Mouse (Mus musculus): ENCODE results near the gene Qrich2. TPM values are rescaled to one million over a fixed set of nuclear protein-coding genes. Genes with fewer than 3 reads are reported as not detected.

Gene Qrich2
- polyA plus RNA-seq, 1 experiment, result not detected

DNA sequence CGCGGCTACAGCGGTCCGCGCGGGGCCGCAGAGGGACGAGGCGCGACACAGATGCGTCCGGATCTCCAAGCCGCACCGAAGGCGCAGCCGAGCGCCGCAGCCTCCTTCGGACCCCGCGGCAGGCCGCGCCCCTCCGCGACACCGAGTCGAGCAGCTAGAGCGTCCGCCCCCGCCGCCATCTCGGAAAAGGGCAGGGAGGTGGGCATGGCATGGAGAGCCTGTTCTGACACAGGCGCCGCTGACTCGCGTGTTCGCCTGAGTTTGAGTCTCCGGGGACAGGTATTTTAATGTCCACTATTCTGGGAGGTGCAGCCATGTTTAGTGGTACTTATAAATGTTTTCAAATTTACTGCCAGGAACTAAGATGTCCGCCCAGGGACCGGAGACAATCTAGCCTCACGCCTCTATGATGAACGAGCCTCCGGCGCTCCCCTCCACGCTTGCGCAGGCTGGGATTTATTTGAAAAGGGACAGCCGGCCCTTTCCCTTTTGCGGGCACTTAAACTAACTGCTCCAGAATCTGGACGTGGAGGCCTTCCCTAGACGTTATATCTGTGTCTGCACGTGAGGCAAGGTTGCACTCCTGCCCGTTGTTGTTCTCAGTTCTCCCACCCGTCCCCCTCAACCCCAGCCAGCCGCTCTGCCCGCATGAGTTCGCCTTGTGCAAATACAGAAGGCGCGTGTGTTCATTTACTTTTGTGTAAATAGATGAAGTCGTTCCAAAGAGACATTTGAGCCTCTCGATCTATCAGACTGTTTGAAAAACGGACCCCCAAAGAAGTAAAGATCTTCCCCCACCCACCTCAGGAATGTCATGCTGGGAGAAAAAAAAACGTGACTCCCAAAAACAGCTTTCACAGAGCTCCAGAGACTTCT lies 24.4 kb upstream of the Qrich2 start:
- Histone ChIP-seq H3K36me3 (replicated peaks; ENCODE audit: low read length) (peaks cover 25% of the 10 kb centered on the region), H3K27me3 (replicated peaks) (no peaks in the 10 kb centered on the region)
- TF ChIP-seq GATA1 (IDR thresholded peaks at IDR 0.05; ENCODE audit: borderline replicate concordance, low read length), result no peak
- TF ChIP-seq FLI1 (IDR thresholded peaks at IDR 0.05; ENCODE audit: low read length), result no peak

DNA sequence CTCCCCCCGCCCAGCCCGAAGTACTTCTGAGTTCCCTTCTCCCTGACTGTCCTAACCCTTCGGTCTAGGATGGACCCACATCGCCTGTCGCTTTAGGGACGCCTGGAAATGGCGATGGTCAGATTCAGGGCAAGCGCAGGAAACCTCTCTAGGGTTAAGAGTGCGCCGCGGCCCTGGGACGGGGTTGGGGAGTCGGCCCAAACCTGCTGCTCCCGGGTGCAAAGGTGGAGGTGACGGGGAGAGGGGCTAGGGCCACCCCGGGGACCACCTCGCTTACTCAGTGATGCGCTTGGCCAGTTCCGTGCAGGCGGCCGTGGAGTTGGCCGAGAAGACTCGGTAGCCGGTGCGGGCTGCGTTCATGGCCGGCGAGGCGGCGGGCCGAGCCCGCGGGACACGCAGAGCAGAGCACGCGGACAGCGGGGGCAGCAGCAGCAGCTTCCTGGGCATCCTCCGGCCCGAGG lies 23.8 kb upstream of the Qrich2 start:
- no peak for TF ChIP-seq FLI1 (IDR thresholded peaks at IDR 0.05; ENCODE audit: low read length)
- TF ChIP-seq GATA1 (IDR thresholded peaks at IDR 0.05; ENCODE audit: borderline replicate concordance, low read length), result no peak
- H3K36me3 ChIP-seq (replicated peaks; ENCODE audit: low read length), result peaks cover 31% of the 10 kb centered on the region
- H3K4me3 ChIP-seq (replicated peaks), result peak overlapping the region; percentile 98
- H3K4me1 ChIP-seq, result peaks cover 32% of the 10 kb centered on the region
- H3K9me3 ChIP-seq, result no peaks in the 10 kb centered on the region
- no peaks in the 10 kb centered on the region for H3K27me3 ChIP-seq (replicated peaks)

More for the DNA sequence above, 24.4 kb upstream of the Qrich2 start:
- Histone ChIP-seq H3K9me3 (no peaks in the 10 kb centered on the region), H3K4me1 (peaks cover 35% of the 10 kb centered on the region), H3K4me3 (replicated peaks) (peak overlapping the region; percentile 98)

GRCm38 (mm10) chr11:116488693-116489375 lies 22.8 kb upstream of the Qrich2 start:
- Histone ChIP-seq H3K4me1 (peaks cover 29% of the 10 kb centered on the region), H3K36me3 (replicated peaks; ENCODE audit: low read length) (peaks cover 40% of the 10 kb centered on the region), H3K27me3 (replicated peaks) (no peaks in the 10 kb centered on the region), H3K4me3 (replicated peaks) (peak overlapping the region; percentile 98), H3K9me3 (no peaks in the 10 kb centered on the region)
- TF ChIP-seq GATA1 (IDR thresholded peaks at IDR 0.05; ENCODE audit: borderline replicate concordance, low read length), result no peak
- no peak for TF ChIP-seq FLI1 (IDR thresholded peaks at IDR 0.05; ENCODE audit: low read length)

DNA sequence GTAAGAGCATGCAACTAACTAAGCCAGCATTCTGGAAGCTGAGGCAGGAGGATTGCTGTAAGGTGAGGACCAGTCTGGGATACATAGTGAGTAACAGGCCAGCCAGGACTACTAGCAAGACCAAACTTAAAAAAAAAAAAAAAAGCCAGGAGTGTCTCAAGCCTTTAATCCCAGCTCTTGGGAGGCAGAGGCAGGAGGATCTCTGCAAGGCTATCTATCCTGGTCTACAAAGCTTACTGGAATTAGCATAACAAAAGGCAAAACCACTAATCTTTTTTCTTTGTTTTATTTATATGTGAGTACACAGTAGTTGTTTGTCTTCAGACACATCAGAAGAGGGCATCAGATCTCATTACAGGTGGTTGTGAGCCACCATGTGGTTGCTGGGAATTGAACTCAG lies 22.2 kb upstream of the Qrich2 start:
- TF ChIP-seq FLI1 (IDR thresholded peaks at IDR 0.05; ENCODE audit: low read length) (no peak), GATA1 (IDR thresholded peaks at IDR 0.05; ENCODE audit: borderline replicate concordance, low read length) (no peak)
- Histone ChIP-seq H3K36me3 (replicated peaks; ENCODE audit: low read length) (peaks cover 46% of the 10 kb centered on the region), H3K4me1 (peaks cover 22% of the 10 kb centered on the region), H3K4me3 (replicated peaks) (no peak overlapping the region), H3K27me3 (replicated peaks) (no peaks in the 10 kb centered on the region), H3K9me3 (no peaks in the 10 kb centered on the region)

GRCm38 (mm10) chr11:116484261-116484660 lies 18.2 kb upstream of the Qrich2 start:
- H3K36me3 ChIP-seq (replicated peaks; ENCODE audit: low read length), result peaks cover 81% of the 10 kb centered on the region
- no peak overlapping the region for H3K4me3 ChIP-seq (replicated peaks)
- TF ChIP-seq FLI1 (IDR thresholded peaks at IDR 0.05; ENCODE audit: low read length), result no peak
- no peak for TF ChIP-seq GATA1 (IDR thresholded peaks at IDR 0.05; ENCODE audit: borderline replicate concordance, low read length)
- H3K4me1 ChIP-seq, result peaks cover 10% of the 10 kb centered on the region
- no peaks in the 10 kb centered on the region for H3K27me3 ChIP-seq (replicated peaks)
- no peaks in the 10 kb centered on the region for H3K9me3 ChIP-seq

DNA sequence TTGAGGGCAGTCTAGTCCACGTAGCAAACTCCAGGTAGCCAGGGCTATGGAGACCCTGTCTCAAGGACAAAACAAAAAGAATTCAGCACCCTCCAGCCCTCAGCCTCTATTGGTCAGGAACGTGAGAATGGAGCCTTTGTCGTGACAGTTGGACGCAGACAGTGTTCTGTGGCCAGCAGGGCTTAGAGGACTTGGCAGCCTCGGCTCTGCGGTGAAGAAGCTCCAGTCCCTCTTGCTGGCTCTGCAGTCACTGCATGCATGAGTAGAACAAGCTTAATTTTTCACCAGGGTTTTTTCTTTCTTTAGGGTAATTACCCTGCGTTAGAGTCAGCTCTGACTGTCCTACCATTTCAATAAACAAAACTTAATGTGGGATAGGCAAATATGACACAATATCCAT lies 15.7 kb upstream of the Qrich2 start:
- Histone ChIP-seq H3K4me3 (replicated peaks) (no peak overlapping the region), H3K4me1 (peaks cover 3% of the 10 kb centered on the region; the same call in 1 of the 2 replicates), H3K36me3 (replicated peaks; ENCODE audit: low read length) (peaks cover 93% of the 10 kb centered on the region), H3K9me3 (no peaks in the 10 kb centered on the region), H3K27me3 (replicated peaks) (no peaks in the 10 kb centered on the region)
- TF ChIP-seq GATA1 (IDR thresholded peaks at IDR 0.05; ENCODE audit: borderline replicate concordance, low read length), result no peak
- TF ChIP-seq FLI1 (IDR thresholded peaks at IDR 0.05; ENCODE audit: low read length), result no peak

DNA sequence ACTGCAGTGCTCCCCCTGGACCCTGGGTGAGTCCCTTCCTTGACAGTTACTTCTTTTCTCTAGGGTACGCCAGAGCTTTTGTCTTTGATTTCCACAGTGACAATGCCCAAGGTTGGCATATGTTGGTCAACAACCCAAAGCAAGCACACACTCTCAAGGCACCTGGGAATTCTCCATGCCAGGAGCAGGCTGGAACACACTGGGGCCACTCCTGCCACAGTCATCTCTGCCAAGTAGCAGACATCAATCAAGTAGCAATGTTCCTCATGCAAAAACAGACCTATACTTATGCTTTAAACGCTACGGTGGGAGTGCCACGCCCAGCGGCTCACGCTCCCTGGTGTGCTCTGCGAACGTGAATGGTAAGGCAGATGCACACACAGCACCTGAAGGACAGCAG lies 14.9 kb upstream of the Qrich2 start:
- Histone ChIP-seq H3K4me3 (replicated peaks) (no peak overlapping the region), H3K27me3 (replicated peaks) (no peaks in the 10 kb centered on the region), H3K4me1 (peaks cover 3% of the 10 kb centered on the region; the same call in 1 of the 2 replicates), H3K9me3 (no peaks in the 10 kb centered on the region), H3K36me3 (replicated peaks; ENCODE audit: low read length) (peaks cover 94% of the 10 kb centered on the region)
- TF ChIP-seq GATA1 (IDR thresholded peaks at IDR 0.05; ENCODE audit: borderline replicate concordance, low read length), result no peak
- no peak for TF ChIP-seq FLI1 (IDR thresholded peaks at IDR 0.05; ENCODE audit: low read length)

- H3K36me3 ChIP-seq (replicated peaks; ENCODE audit: low read length), result peaks cover 94% of the 10 kb centered on the region
- no peak for TF ChIP-seq FLI1 (IDR thresholded peaks at IDR 0.05; ENCODE audit: low read length)
- TF ChIP-seq GATA1 (IDR thresholded peaks at IDR 0.05; ENCODE audit: borderline replicate concordance, low read length), result no peak
Measured at GRCm38 (mm10) chr11:116479832-116480231, 13.8 kb upstream of the Qrich2 start.

DNA sequence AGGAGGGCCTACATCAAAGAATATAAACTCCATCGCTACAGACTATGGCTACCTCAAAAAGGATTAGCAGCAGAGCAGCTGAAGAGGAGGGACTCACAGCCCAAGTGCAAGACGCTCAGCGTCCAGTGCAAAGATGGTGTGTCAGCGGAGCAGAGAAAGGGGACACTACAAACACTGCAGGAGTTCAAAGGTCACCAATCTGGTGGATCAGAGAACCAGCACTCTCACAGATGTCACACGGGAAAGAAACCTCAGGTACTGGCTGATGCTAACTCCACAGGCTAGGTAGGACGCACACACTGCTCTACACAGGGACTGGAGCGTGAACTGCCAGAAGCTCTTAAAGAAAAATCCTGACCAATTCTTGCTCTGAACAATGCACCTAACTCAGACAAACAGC lies 12.9 kb upstream of the Qrich2 start:
- H3K9me3 ChIP-seq, result no peaks in the 10 kb centered on the region
- H3K36me3 ChIP-seq (replicated peaks; ENCODE audit: low read length), result peaks cover 93% of the 10 kb centered on the region
- no peaks in the 10 kb centered on the region for H3K27me3 ChIP-seq (replicated peaks)
- H3K4me1 ChIP-seq, result peaks cover 3% of the 10 kb centered on the region; the same call in 1 of the 2 replicates
- no peak overlapping the region for H3K4me3 ChIP-seq (replicated peaks)
- TF ChIP-seq FLI1 (IDR thresholded peaks at IDR 0.05; ENCODE audit: low read length), result no peak
- no peak for TF ChIP-seq GATA1 (IDR thresholded peaks at IDR 0.05; ENCODE audit: borderline replicate concordance, low read length)

More at GRCm38 (mm10) chr11:116479832-116480231, 13.8 kb upstream of the Qrich2 start:
- Histone ChIP-seq H3K9me3 (no peaks in the 10 kb centered on the region), H3K4me3 (replicated peaks) (no peak overlapping the region), H3K4me1 (peaks cover 3% of the 10 kb centered on the region; the same call in 1 of the 2 replicates), H3K27me3 (replicated peaks) (no peaks in the 10 kb centered on the region)
